Mouse (Mus musculus) kidney, embryonic 14.5 days (tissue): ENCODE data around the gene Pigyl. TPM values are rescaled to one million over a fixed set of nuclear protein-coding genes. Genes with fewer than 3 reads are reported as not detected.
A peak's percentile ranks its signal among the peaks of the same experiment; 100 is the strongest.

Experiments used
- ATAC-seq: fragments of 200-750 bp; cut with Nextera tagmentation; 2 replicates; pipeline ENCODE4 v1.8.0; 2017; ENCODE audit warnings: moderate number of reproducible peaks, mild to moderate bottlenecking, moderate TSS enrichment, moderate library complexity; ENCODE audit not compliant: low FRiP score, low TSS enrichment
- H3K27ac ChIP-seq: fragments of 300-500 bp; sonication (generic); 2 replicates; pipeline ENCODE4 v1.5.1; 2014; ENCODE audit warnings: low read depth, mild to moderate bottlenecking, low read length, moderate library complexity, mixed read lengths
- H3K27me3 ChIP-seq: fragments of 300-500 bp; sonication (generic); 2 replicates; pipeline ENCODE4 v1.6.1; 2014; ENCODE audit warnings: mild to moderate bottlenecking, low read length; ENCODE audit not compliant: control insufficient read depth, insufficient read depth
- H3K36me3 ChIP-seq: fragments of 300-500 bp; sonication (generic); 2 replicates; pipeline ENCODE4 v1.6.1; 2014; ENCODE audit warnings: low read length, mixed read lengths; ENCODE audit not compliant: control insufficient read depth, insufficient read depth
- H3K4me1 ChIP-seq: fragments of 300-500 bp; sonication (generic); 2 replicates; pipeline ENCODE4 v1.6.1; 2014; ENCODE audit warnings: low read length, mixed read lengths; ENCODE audit not compliant: control insufficient read depth, insufficient read depth
- H3K4me2 ChIP-seq: fragments of 300-500 bp; sonication (generic); replicated peaks from 2 replicates; pipeline ENCODE4 v1.6.1; 2014; ENCODE audit warnings: low read depth, mild to moderate bottlenecking, low read length
- H3K4me3 ChIP-seq: fragments of 300-500 bp; sonication (generic); 2 replicates; pipeline ENCODE4 v1.5.1; 2014; ENCODE audit warnings: mild to moderate bottlenecking, low read length
- H3K9ac ChIP-seq: fragments of 300-500 bp; sonication (generic); 2 replicates; pipeline ENCODE4 v1.6.1; 2014; ENCODE audit warnings: low read depth, mild to moderate bottlenecking, low read length, moderate library complexity
- H3K9me3 ChIP-seq: fragments of 300-500 bp; sonication (generic); 2 replicates; pipeline ENCODE4 v1.6.1; 2016; ENCODE audit warnings: low read length; ENCODE audit not compliant: control insufficient read depth
- WGBS: fragments of 180-500 bp; shearing (Covaris S2); extraction: QIAGEN DNeasy Blood & Tissue Kit; methylation state at CpG from one replicate; pipeline ENCODE4 v1.1.7; 2014; 5-methylcytosine and 5-hydroxymethylcytosine counted together
- polyA plus RNA-seq: library from polyadenylated mRNA; unstranded; fragments of >200 nt; fragmentation: Nextera tagmentation; extraction: Ambion mirVana; gene quantifications from 2 replicates; pipeline ENCODE4 v1.2.1, GENCODE M21; 2014

Gene Pigyl
- polyA plus RNA-seq, 1 experiment from 2014 or later = 68.6 TPM

DNA sequence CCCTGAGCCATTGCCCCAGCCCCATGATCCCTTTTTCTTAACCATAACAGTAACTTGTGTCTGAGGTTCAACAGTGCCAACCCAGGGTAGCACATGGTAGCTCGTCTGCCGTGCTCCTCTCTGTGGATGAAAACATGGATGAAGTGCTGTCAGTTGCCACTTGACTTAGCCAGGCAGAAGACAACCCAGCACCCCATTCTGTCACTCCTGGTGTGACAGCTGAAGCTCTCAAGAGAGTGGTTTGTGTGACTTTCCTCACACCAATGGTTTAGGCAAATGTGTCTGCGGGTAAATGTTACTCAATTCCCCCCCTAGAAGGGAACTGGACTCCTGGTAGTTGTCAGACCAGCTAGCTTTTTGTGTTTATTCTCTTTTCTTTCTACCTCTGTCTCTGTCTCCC is 34.6 kb upstream of the Pigyl start:
- Histone ChIP-seq H3K4me3 (no peak overlapping the region), H3K9ac (no peak overlapping the region), H3K4me2 (no peak overlapping the region), H3K36me3 (no peaks in the 10 kb centered on the region), H3K9me3 (no peaks in the 10 kb centered on the region), H3K27me3 (no peaks in the 10 kb centered on the region), H3K27ac (no peak overlapping the region), H3K4me1 (peaks cover 4% of the 10 kb centered on the region)
- WGBS = 81% methylated on average over 3 of the region's 3 CpGs
- no peak for ATAC-seq

DNA sequence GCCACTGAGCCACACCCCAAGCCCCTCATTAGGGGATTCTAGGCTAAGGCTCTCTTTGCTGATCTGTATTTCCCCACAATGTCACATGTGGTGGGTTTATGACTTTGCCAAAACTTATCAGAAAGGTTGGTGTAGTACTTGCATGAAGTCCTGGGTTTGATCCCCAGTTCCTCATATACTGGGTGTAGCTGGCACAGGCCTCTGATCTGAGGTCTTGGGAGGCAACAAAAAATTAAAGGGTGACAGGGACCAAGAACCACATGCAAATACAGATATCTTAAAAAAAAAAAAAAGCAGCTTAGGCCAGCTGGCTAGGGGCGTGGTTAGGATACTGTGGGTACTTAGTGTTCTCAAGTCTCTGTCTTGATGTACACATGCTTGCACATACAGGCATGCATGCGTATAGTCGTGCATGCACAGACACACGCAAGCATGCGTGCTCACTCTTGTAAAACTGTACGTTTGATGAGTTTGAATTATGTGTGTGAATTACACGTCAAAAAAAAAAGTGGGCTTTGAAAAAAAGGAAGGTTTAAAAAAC is 33.5 kb upstream of the Pigyl start:
- Histone ChIP-seq H3K36me3 (no peaks in the 10 kb centered on the region), H3K4me2 (no peak overlapping the region), H3K9me3 (no peaks in the 10 kb centered on the region), H3K9ac (no peak overlapping the region), H3K27ac (no peak overlapping the region), H3K4me1 (no peaks in the 10 kb centered on the region), H3K4me3 (no peak overlapping the region), H3K27me3 (no peaks in the 10 kb centered on the region)
- ATAC-seq = no peak
- WGBS = 87% methylated on average over 7 of the region's 7 CpGs

DNA sequence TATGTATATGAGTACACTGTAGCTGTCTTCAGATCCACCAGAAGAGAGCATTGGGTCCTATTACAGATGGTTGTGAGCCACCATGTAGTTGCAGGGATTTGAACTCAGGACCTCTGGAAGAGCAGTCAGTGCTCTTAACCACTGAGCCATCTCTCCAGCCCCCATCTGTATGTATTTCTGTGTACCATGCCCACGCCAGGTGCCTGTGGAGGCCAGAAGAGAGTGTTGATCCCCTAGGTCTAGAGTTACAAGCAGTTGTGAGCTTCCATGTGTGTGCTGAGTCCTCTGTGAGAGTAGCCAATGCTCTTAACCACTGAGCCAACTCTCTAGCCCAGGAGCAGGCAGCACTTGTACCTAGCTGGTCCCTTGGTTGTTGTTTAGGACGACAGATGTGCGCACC is 32.5 kb upstream of the Pigyl start:
- H3K36me3 ChIP-seq = no peaks in the 10 kb centered on the region
- no peak overlapping the region for H3K4me3 ChIP-seq
- H3K27ac ChIP-seq = no peak overlapping the region
- no peaks in the 10 kb centered on the region for H3K27me3 ChIP-seq
- WGBS = 89% methylated on average over 3 of the region's 3 CpGs
- no peak overlapping the region for H3K9ac ChIP-seq
- H3K9me3 ChIP-seq = no peaks in the 10 kb centered on the region
- H3K4me2 ChIP-seq = no peak overlapping the region
- no peak for ATAC-seq
- H3K4me1 ChIP-seq = no peaks in the 10 kb centered on the region

DNA sequence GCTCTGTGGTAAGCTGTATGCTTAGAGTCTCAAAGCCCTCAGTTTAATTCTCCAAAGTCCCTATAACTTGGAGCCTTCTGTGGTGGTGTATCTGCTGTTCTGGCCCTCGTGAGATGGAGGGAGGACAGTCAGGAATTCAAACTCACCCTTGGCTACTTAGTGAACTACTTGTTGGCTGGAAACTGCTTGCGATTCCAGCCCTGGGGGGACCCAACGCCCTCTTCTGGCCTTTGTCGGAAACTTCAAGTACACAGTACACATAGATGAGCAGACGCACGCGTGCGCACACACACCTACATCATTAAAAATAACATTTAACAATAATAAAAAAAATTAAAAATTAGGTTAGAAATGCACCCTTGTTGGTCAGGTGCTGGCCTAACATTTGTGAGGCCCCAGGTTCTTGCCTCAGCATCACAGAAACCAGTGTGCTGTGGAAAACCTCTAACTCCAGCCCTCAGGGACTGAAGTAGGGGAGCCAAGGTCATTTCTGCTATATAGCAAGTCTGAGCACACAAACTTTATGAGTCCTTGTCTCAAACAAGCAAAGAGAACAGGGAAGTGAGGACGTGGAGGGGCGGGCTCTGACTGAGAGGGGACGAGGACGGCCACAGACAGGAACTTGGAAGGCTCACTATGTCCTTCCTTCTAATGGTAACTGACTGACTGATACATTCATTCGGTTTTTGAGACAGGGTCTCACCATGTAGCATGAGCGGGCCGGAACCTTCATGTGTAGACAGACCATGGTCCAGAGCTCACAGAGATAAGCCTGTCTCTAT is 31.2 kb upstream of the Pigyl start:
- H3K27me3 ChIP-seq = no peaks in the 10 kb centered on the region
- no peak overlapping the region for H3K27ac ChIP-seq
- H3K4me1 ChIP-seq = no peaks in the 10 kb centered on the region
- no peak overlapping the region for H3K4me2 ChIP-seq
- no peak overlapping the region for H3K9ac ChIP-seq
- WGBS = 88% methylated on average over 15 of the region's 15 CpGs
- no peaks in the 10 kb centered on the region for H3K36me3 ChIP-seq
- no peaks in the 10 kb centered on the region for H3K9me3 ChIP-seq
- H3K4me3 ChIP-seq = no peak overlapping the region
- ATAC-seq = no peak

DNA sequence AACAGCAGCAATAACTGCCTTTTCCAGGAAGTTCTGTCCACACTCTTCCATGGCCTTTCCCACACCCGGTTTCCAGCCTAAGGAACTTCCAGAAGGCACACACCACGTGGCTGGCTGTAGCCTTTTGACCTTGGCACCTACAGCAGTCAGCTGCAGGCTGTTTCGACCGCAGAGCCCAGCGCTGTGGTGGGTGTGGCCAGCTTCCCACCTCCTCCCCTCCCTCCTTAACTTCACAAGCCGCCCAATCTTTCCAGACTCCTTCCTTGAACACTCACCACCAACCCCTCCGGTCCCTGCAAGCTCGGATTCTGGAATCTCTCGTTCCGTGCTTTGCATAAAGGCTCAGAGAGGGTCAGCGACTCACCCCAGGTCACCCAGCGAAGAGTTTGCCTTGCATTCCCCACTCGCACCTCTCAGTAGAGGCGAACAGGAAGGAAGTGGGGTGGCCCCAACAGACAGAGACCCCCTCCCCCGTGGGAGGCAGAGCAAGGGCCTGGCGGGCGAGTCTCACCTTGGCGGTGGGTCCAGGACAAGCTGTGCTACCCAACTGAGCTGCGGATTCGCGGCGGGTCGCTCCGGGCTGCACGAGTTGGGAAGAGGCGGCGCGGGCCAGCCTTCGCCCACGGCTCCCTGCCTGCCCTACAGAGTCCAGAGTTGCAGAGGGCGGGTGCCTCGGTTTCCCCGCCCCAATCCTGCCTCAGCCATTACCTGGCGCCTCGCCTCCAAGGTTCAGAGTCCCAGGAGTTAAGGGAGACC is 25.2 kb upstream of the Pigyl start:
- no peaks in the 10 kb centered on the region; the same call in 1 of the 2 replicates for H3K27me3 ChIP-seq
- H3K4me3 ChIP-seq = peak overlapping the region; percentile 37
- H3K4me1 ChIP-seq = peaks cover 11% of the 10 kb centered on the region
- H3K4me2 ChIP-seq = peak overlapping the region; percentile 63
- H3K9me3 ChIP-seq = no peaks in the 10 kb centered on the region
- H3K9ac ChIP-seq = peak overlapping the region; percentile 42; the same call in 1 of the 2 replicates
- no peak overlapping the region for H3K27ac ChIP-seq
- H3K36me3 ChIP-seq = no peaks in the 10 kb centered on the region
- peak; percentile 67 for ATAC-seq
- WGBS = 2% methylated on average over 35 of the region's 35 CpGs

DNA sequence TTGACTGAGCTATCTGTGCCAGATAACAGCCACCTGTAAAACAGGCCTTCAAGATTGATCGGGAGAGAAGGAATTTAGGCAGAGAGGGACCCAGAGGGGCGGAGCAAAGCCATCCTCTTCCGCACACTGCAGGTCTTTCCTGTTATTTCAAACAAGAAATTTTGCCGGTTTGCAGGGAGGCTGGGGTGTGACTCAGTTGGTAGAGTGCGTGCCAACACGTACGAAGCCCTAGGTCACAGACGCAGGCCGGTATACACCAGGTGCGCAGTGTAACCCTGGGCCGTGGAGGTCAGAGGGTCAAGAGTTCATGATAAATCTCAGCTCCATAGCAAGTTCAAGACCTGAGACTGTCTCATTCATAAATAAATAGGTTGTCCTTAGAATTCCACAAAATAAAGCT is 24.4 kb upstream of the Pigyl start:
- Histone ChIP-seq H3K27me3 (no peaks in the 10 kb centered on the region; the same call in 1 of the 2 replicates), H3K4me1 (peaks cover 11% of the 10 kb centered on the region), H3K9me3 (no peaks in the 10 kb centered on the region), H3K4me3 (peak overlapping the region; percentile 37; the same call in 1 of the 2 replicates), H3K36me3 (no peaks in the 10 kb centered on the region), H3K4me2 (peak overlapping the region; percentile 63; the same call in 1 of the 2 replicates), H3K27ac (no peak overlapping the region), H3K9ac (peak overlapping the region; percentile 42)
- no peak for ATAC-seq
- 40% methylated on average over 11 of the region's 11 CpGs for WGBS

DNA sequence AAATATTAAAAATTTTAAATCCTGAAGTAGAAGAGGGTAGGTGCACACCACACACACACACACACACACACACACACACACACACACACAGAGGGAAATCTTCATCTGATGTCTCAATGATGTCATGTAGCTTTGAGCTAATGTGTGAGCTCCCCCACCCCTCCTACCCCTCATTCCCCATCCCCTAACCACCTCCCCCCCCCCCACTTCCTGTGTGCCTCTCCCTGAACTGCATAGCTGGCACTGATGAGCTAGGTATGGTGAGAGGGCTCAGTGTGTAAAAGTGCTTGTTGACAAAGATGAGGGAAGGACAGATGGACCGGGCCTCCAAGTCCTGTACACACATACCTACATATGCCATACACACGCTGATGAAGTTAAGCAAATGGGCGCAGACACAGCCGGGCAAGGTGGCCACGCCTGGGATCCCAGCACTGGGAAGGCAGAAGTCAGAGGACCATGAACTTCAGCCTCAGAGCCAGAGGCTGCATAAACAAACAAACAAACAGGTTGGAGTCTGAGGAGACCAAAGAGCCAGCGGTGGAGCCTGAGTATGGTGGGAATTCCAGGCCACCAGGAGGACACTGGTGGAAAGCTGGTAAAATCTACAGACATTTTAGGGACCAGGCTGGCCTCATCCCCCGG is 22.3 kb upstream of the Pigyl start:
- Histone ChIP-seq H3K4me3 (no peak overlapping the region), H3K27me3 (no peaks in the 10 kb centered on the region; the same call in 1 of the 2 replicates), H3K4me1 (peaks cover 11% of the 10 kb centered on the region), H3K27ac (no peak overlapping the region), H3K9ac (no peak overlapping the region), H3K36me3 (no peaks in the 10 kb centered on the region), H3K4me2 (no peak overlapping the region), H3K9me3 (no peaks in the 10 kb centered on the region)
- ATAC-seq = no peak
- 80% methylated on average over 7 of the region's 7 CpGs for WGBS

DNA sequence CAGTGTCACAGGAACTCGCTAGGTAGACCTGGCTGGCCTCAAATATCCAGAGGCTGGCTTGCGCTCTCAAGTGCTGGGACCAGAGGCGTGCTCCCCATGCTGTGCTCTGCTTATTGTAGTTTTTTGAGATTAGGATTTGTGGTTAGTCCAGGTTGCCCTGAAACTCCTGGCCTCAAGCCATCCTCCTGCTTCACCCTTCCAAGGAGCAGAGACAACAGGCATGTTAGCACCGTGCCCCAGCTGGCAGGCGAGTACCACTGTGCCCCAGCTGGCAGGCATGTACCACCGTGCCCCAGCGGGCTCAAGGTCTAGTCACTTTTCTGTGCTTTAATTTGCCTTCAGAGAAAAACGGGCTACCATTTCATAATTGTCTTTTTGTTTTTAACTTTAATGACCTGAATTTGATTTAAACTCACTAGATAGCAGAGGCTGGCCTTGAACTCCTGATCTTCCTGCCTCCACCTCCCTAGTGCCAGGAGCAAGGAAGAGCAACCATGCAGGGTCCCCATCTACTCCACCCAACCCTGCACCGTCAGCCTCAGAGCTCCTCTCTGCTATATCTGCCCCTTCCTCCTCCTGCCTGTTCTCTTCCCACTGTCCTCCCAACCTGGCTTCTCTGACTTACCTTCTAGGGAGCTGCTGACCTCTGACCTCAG is 21.5 kb upstream of the Pigyl start:
- no peaks in the 10 kb centered on the region for H3K9me3 ChIP-seq
- H3K27ac ChIP-seq = no peak overlapping the region
- peaks cover 11% of the 10 kb centered on the region for H3K4me1 ChIP-seq
- 82% methylated on average over 9 of the region's 9 CpGs for WGBS
- H3K27me3 ChIP-seq = no peaks in the 10 kb centered on the region; the same call in 1 of the 2 replicates
- H3K4me2 ChIP-seq = no peak overlapping the region
- ATAC-seq = no peak
- H3K9ac ChIP-seq = no peak overlapping the region
- no peak overlapping the region for H3K4me3 ChIP-seq
- H3K36me3 ChIP-seq = no peaks in the 10 kb centered on the region
